Mouse (Mus musculus): ENCODE measurements at regions not wholly inside any gene's neighbourhood (a gene's known extent, or its start where the extent isn't known, plus 50 kb on each side); places are given as distances from the start of the nearest gene placed in this dataset.

DNA sequence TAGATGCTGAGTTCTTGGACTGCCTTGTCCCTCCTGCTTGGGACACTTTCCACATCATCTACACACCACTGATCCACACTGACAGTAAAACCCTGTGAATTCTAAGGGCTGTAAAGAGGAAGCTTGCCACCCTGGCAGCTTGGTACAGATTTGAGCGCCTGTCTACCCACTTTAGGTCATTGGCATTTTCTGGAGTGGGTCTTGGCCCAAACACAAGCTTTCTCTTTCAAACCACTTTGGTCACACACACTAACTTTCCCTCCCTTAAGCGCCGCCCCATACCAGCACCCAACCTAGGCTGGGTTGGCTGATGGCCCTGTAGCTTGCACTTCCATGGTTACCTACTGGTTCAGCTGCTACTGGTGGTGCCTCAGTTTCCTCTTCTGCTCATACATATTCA is 55.6 kb upstream of the Fam180a start:
- no peak for TF ChIP-seq POLR2A (IDR thresholded peaks at IDR 0.05; ENCODE audit: insufficient read depth, low read length)
- no peak for TF ChIP-seq EP300 (IDR thresholded peaks at IDR 0.05; ENCODE audit: insufficient read depth, low read depth, low read length)
- TF ChIP-seq CTCF (IDR thresholded peaks at IDR 0.05; ENCODE audit: low read depth, low read length), result no peak

Measured in ES-Bruce4 (cell line).